Mouse (Mus musculus): ENCODE data around the gene Uvrag.

GRCm38 (mm10) chr7:99065391-99065831 lies 75.5 kb downstream of the Uvrag start:
- TF ChIP-seq POLR2A (IDR thresholded peaks at IDR 0.05; ENCODE audit: low read depth, low read length) (no peak), CTCF (IDR thresholded peaks at IDR 0.05; ENCODE audit: extremely low read depth, insufficient read depth, insufficient read length, insufficient replicate concordance) (no peak)
